ENCODE assay signal across 10 mouse cellular contexts in genomic region chr2:181483562-181484318, GRCm38 (mm10). TPM values are rescaled to one million over a fixed set of nuclear protein-coding genes. Genes with fewer than 3 reads are reported as not detected.
DNase-seq lines count a peak whose midpoint lies in the region; ATAC-seq and TF ChIP-seq lines count a peak whose summit lies in the region.
"Had no signal": no experiment of that assay in that cellular context is flagged by ENCODE, and none has a peak within 500 bp of the region (broad histone marks: within the 10 kb centered on the region; RNA-seq: fewer than 3 reads in every experiment).

No protein-coding gene starts in this region.

- no peaks in the 10 kb centered on the region for H3K9me3 ChIP-seq in embryonic facial prominence, embryonic 10.5 days
- no peaks in the 10 kb centered on the region for H3K9me3 ChIP-seq in intestine, embryonic 15.5 days
- H3K9me3 ChIP-seq: G1E; limb, embryonic 15.5 days had no signal

- peak; percentile 55 for TF ChIP-seq CTCF in gastrocnemius, adult 2 months (IDR thresholded peaks at IDR 0.05)

- peak; percentile 57; the same call in 1 of the 2 replicates for ATAC-seq in intestine, embryonic 15.5 days

- H3K4me1 ChIP-seq in embryonic facial prominence, embryonic 10.5 days = peaks cover 35% of the 10 kb centered on the region
- peaks cover 27% of the 10 kb centered on the region for H3K4me1 ChIP-seq in intestine, embryonic 15.5 days (replicated peaks)

- no peaks in the 10 kb centered on the region for H3K36me3 ChIP-seq in embryonic facial prominence, embryonic 10.5 days (replicated peaks)
- no peaks in the 10 kb centered on the region for H3K36me3 ChIP-seq in intestine, embryonic 15.5 days
- no peaks in the 10 kb centered on the region for H3K36me3 ChIP-seq in splenic B cell, adult 2 months (ENCODE audit: control insufficient read depth, insufficient read depth, low read length, poor library complexity, severe bottlenecking)
- H3K36me3 ChIP-seq: G1E; limb, embryonic 15.5 days had no signal

- 0 out of 2 replicates have a peak overlapping the region, but pooled peaks have one; percentile 24 for H3K4me2 ChIP-seq in intestine, embryonic 15.5 days (replicated peaks)
- H3K4me2 ChIP-seq: limb, embryonic 15.5 days had no signal

- no peak overlapping the region for H3K9ac ChIP-seq in intestine, embryonic 15.5 days
- H3K9ac ChIP-seq: limb, embryonic 15.5 days had no signal

- intact Hi-C loops in gastrocnemius, adult 2 months (cut with DNase I) = no loop called here

- peak overlapping the region; percentile 81 for H3K27ac ChIP-seq in gastrocnemius, adult 2 months
- H3K27ac ChIP-seq in embryonic facial prominence, embryonic 10.5 days (replicated peaks) = no peak overlapping the region; the same call in 1 of the 2 replicates
- no peak overlapping the region for H3K27ac ChIP-seq in intestine, embryonic 15.5 days
- H3K27ac ChIP-seq: limb, embryonic 15.5 days had no signal

- H3K4me3 ChIP-seq in gastrocnemius, adult 2 months = peak overlapping the region; percentile 61
- H3K4me3 ChIP-seq in embryonic facial prominence, embryonic 10.5 days = 0 out of 2 replicates have a peak overlapping the region, but pooled peaks have one; percentile 0
- H3K4me3 ChIP-seq in intestine, embryonic 15.5 days (replicated peaks) = no peak overlapping the region
- H3K4me3 ChIP-seq: limb, embryonic 15.5 days had no signal

- peak; percentile 58 for DNase-seq in gastrocnemius, adult 2 months
- no peak for DNase-seq in gastrocnemius, adult 18-20 months (ENCODE audit: low spot score)
- peak; percentile 49 for DNase-seq in NIH3T3 (ENCODE audit: low read depth)
- no peak for DNase-seq in embryonic facial prominence, embryonic 10.5 days (ENCODE audit: low spot score)
- DNase-seq in lung, adult 18-20 months = peak; percentile 70 to 72
- peak; percentile 81 for DNase-seq in splenic B cell, adult 2 months (ENCODE audit: low read depth, low spot score)
- DNase-seq in right cerebral cortex, postnatal 4 days = no peak

- H3K27me3 ChIP-seq in embryonic facial prominence, embryonic 10.5 days (replicated peaks; ENCODE audit: low read depth, poor library complexity, severe bottlenecking) = no peaks in the 10 kb centered on the region
- H3K27me3 ChIP-seq in intestine, embryonic 15.5 days (replicated peaks) = no peaks in the 10 kb centered on the region
- no peaks in the 10 kb centered on the region for H3K27me3 ChIP-seq in splenic B cell, adult 2 months (ENCODE audit: control insufficient read depth, insufficient read depth, low read length, poor library complexity, severe bottlenecking)
- H3K27me3 ChIP-seq: limb, embryonic 15.5 days had no signal

- WGBS in embryonic facial prominence, embryonic 10.5 days = 31% methylated on average over 7 of the region's 7 CpGs
- WGBS in intestine, embryonic 15.5 days = 40% methylated on average over 7 of the region's 7 CpGs

RNA-seq across cellular contexts. Expression of gene Abhd16b, which starts 9.3 kb away (rescaled TPM):
- total RNA-seq in gastrocnemius, adult 2 months (2021) = not detected
- total RNA-seq in gastrocnemius, adult 18-20 months (2021) = not detected
- polyA plus RNA-seq in embryonic facial prominence, embryonic 10.5 days (2016; fragmentation: Nextera tagmentation; extraction: Ambion mirVana) = 0.11 and 0.16 TPM in 2 replicates
- polyA plus RNA-seq in intestine, embryonic 15.5 days (2015; fragmentation: Nextera tagmentation; extraction: Ambion mirVana) = 0.18 and 0.30 TPM in 2 replicates
- total RNA-seq: G1E had no signal
- polyA plus RNA-seq: G1E had no signal

RNA-seq across cellular contexts. Expression of gene Tpd52l2, which starts 13.2 kb away (rescaled TPM):
- total RNA-seq in gastrocnemius, adult 2 months (2021) = 10 to 100 TPM; 47.0 to 52.5 TPM
- 10 to 100 TPM; 48.9 to 51.1 TPM for total RNA-seq in gastrocnemius, adult 18-20 months (2021)
- 173 and 174 TPM in 2 replicates for polyA plus RNA-seq in embryonic facial prominence, embryonic 10.5 days (2016; fragmentation: Nextera tagmentation; extraction: Ambion mirVana)
- 133 and 140 TPM in 2 replicates for polyA plus RNA-seq in intestine, embryonic 15.5 days (2015; fragmentation: Nextera tagmentation; extraction: Ambion mirVana)

RNA-seq across cellular contexts. Expression of gene Zbtb46, which starts 24.5 kb away (rescaled TPM):
- 1 to 10 TPM; 4.9 to 6.7 TPM for total RNA-seq in gastrocnemius, adult 2 months (2021)
- 1 to 10 TPM; 3.3 to 5.9 TPM for total RNA-seq in gastrocnemius, adult 18-20 months (2021)
- polyA plus RNA-seq in embryonic facial prominence, embryonic 10.5 days (2016; fragmentation: Nextera tagmentation; extraction: Ambion mirVana) = 16.4 and 20.1 TPM in 2 replicates
- polyA plus RNA-seq in intestine, embryonic 15.5 days (2015; fragmentation: Nextera tagmentation; extraction: Ambion mirVana) = 7.2 and 7.4 TPM in 2 replicates
- polyA plus RNA-seq: G1E had no signal

RNA-seq across cellular contexts. Expression of gene Dnajc5, which starts 36.5 kb away (rescaled TPM):
- 10 to 100 TPM; 43.7 to 46.6 TPM for total RNA-seq in gastrocnemius, adult 2 months (2021)
- 10 to 100 TPM; 42.2 to 47.7 TPM for total RNA-seq in gastrocnemius, adult 18-20 months (2021)
- 93.3 and 93.4 TPM in 2 replicates for polyA plus RNA-seq in embryonic facial prominence, embryonic 10.5 days (2016; fragmentation: Nextera tagmentation; extraction: Ambion mirVana)
- 74.5 and 76.4 TPM in 2 replicates for polyA plus RNA-seq in intestine, embryonic 15.5 days (2015; fragmentation: Nextera tagmentation; extraction: Ambion mirVana)

Comparison
In these comparisons a context has a peak if more than half of its experiments do, and no peak if none do; other contexts are left out.
1. DNase-seq: peak in gastrocnemius, adult 2 months (single experiment), NIH3T3 (single experiment), lung, adult 18-20 months (2 of 2) and splenic B cell, adult 2 months (single experiment); none in gastrocnemius, adult 18-20 months (single experiment), embryonic facial prominence, embryonic 10.5 days (single experiment) and right cerebral cortex, postnatal 4 days (single experiment).